ENCODE assay signal across 12 mouse cellular contexts in genomic region chr11:65250366-65250765, GRCm38 (mm10).
"Had no signal": no experiment of that assay in that cellular context is flagged by ENCODE, and none has a peak within 500 bp of the region (broad histone marks: within the 10 kb centered on the region; RNA-seq: fewer than 3 reads in every experiment).

No protein-coding gene starts in this region.

- DNase-seq: kidney, adult 2 months; kidney, postnatal 25 days; liver, embryonic 13.5 days; lung, adult 2 months; lung, postnatal 14 days; lung, postnatal 4 days; midbrain, embryonic 14.5 days; right cerebral cortex, postnatal 14 days; spleen, adult 18-20 months; thymus, adult 2 months; thymus, postnatal 14 days; thymus, postnatal 4 days had no signal
